Mouse (Mus musculus) embryonic facial prominence, embryonic 12.5 days (tissue): ENCODE measurements around the gene Ehmt2. TPM values are rescaled to one million over a fixed set of nuclear protein-coding genes. Genes with fewer than 3 reads are reported as not detected.

Experiments used
- ATAC-seq: fragments of 200-750 bp; cut with Nextera tagmentation; 2 replicates; pipeline ENCODE4 v1.8.0; 2017; ENCODE audit not compliant: insufficient number of reproducible peaks, insufficient read depth, low FRiP score, low TSS enrichment
- H3K27ac ChIP-seq: fragments of 300-500 bp; sonication (generic); 2 replicates; pipeline ENCODE4 v1.5.1; 2016; ENCODE audit warnings: mild to moderate bottlenecking
- H3K27me3 ChIP-seq: fragments of 300-500 bp; sonication (generic); 2 replicates; pipeline ENCODE4 v1.6.1; 2016; ENCODE audit warnings: mild to moderate bottlenecking, moderate library complexity
- H3K36me3 ChIP-seq: fragments of 300-500 bp; sonication (generic); 2 replicates; pipeline ENCODE4 v1.6.1; 2016; ENCODE audit warnings: mild to moderate bottlenecking
- H3K4me1 ChIP-seq: fragments of 300-500 bp; sonication (generic); 2 replicates; pipeline ENCODE4 v1.6.1; 2016
- H3K4me2 ChIP-seq: fragments of 300-500 bp; sonication (generic); replicated peaks from 2 replicates; pipeline ENCODE4 v1.6.1; 2016; ENCODE audit warnings: mild to moderate bottlenecking, moderate library complexity
- H3K4me3 ChIP-seq: fragments of 300-500 bp; sonication (generic); 2 replicates; pipeline ENCODE4 v1.5.1; 2016; ENCODE audit warnings: mild to moderate bottlenecking
- H3K9ac ChIP-seq: fragments of 300-500 bp; sonication (generic); 2 replicates; pipeline ENCODE4 v1.6.1; 2016; ENCODE audit warnings: mild to moderate bottlenecking, moderate library complexity
- H3K9me3 ChIP-seq: fragments of 300-500 bp; sonication (generic); 2 replicates; pipeline ENCODE4 v1.6.1; 2016; ENCODE audit warnings: mild to moderate bottlenecking, moderate library complexity
- WGBS: fragments of 180-500 bp; shearing (Covaris S2); methylation state at CpG from one replicate; pipeline ENCODE4 v1.1.7; 2016; 5-methylcytosine and 5-hydroxymethylcytosine counted together
- polyA plus RNA-seq: library from polyadenylated mRNA; unstranded; fragments of >200 nt; fragmentation: Nextera tagmentation; extraction: Ambion mirVana; gene quantifications from 2 replicates; pipeline ENCODE4 v1.2.1, GENCODE M21; 2016

Gene Ehmt2
- polyA plus RNA-seq, 1 experiment from 2014 or later: 111 TPM

DNA sequence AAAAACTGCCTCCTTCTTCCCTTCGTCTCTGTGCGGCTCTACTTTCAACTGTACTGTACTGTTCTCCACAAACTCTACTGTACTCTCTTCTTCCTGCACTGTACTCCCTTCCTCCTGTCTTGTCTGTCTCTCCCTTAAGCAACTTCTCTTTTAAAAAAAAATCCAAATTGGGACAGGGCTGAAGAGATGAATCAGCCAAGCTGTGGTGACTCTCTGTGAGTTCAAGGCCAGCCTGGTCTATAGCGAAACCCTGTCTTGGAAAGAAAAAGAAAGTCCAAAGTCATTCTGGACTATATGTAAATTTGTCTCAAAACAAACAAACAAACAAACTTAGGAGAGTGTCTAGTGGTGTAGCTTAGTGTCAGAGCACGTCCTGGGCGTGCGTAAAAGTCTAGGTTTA is 23.9 kb upstream of the Ehmt2 start:
- ATAC-seq: no peak
- Histone ChIP-seq H3K4me1 (peaks cover 2% of the 10 kb centered on the region), H3K36me3 (no peaks in the 10 kb centered on the region), H3K9ac (no peak overlapping the region), H3K9me3 (no peaks in the 10 kb centered on the region), H3K27ac (no peak overlapping the region), H3K4me3 (no peak overlapping the region), H3K27me3 (no peaks in the 10 kb centered on the region; the same call in 1 of the 2 replicates), H3K4me2 (no peak overlapping the region)
- WGBS: 90% methylated on average over 6 of the region's 6 CpGs

- WGBS: 37% methylated on average over 11 of the region's 11 CpGs
- Histone ChIP-seq H3K36me3 (no peaks in the 10 kb centered on the region), H3K4me3 (no peak within 1 kb of the TSS), H3K27ac (0 out of 2 replicates have a peak within 1 kb of the TSS, but pooled peaks have one; percentile 50), H3K9ac (peak within 1 kb of the TSS; percentile 2; the same call in 1 of the 2 replicates), H3K27me3 (0 out of 2 replicates have a peak, but pooled peaks cover 4% of the 10 kb centered on the region), H3K4me2 (0 out of 2 replicates have a peak within 1 kb of the TSS, but pooled peaks have one; percentile 13), H3K9me3 (no peaks in the 10 kb centered on the region), H3K4me1 (peaks cover 20% of the 10 kb centered on the region)
- no peak; the same call in 1 of the 2 replicates for ATAC-seq
Observed at GRCm38 (mm10) chr17:34879336-34879879, 18.9 kb upstream of the Ehmt2 start, which contains the start of gene Zbtb12. Gene Zbtb12, plus strand, starts transcription at chr17:34879483.

DNA sequence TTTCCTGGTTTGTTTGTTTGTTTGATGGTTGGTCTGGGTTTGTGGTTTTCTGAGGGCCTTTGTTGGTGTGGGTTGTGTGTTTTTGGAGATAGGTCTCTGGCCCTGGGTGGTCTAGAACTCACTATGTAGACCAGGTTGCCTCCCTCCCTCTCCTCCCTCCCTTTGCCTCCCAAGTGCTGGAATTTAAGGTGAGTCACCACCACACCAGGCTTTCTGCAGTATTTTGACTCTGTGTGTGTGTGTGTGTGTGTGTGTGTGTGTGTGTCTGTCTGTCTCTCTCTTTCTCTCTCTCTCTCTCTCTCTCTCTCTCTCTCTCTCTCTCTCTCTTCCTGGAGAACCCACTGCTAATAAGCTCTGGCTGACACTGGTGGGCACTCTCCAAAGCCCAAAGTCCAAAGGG is 17.1 kb upstream of the Ehmt2 start:
- H3K27ac ChIP-seq: no peak overlapping the region
- H3K9ac ChIP-seq: no peak overlapping the region
- no peak overlapping the region for H3K4me3 ChIP-seq
- 0 out of 2 replicates have a peak, but pooled peaks cover 4% of the 10 kb centered on the region for H3K27me3 ChIP-seq
- H3K36me3 ChIP-seq: no peaks in the 10 kb centered on the region
- no peak overlapping the region for H3K4me2 ChIP-seq
- peaks cover 20% of the 10 kb centered on the region for H3K4me1 ChIP-seq
- ATAC-seq: no peak
- H3K9me3 ChIP-seq: no peaks in the 10 kb centered on the region

DNA sequence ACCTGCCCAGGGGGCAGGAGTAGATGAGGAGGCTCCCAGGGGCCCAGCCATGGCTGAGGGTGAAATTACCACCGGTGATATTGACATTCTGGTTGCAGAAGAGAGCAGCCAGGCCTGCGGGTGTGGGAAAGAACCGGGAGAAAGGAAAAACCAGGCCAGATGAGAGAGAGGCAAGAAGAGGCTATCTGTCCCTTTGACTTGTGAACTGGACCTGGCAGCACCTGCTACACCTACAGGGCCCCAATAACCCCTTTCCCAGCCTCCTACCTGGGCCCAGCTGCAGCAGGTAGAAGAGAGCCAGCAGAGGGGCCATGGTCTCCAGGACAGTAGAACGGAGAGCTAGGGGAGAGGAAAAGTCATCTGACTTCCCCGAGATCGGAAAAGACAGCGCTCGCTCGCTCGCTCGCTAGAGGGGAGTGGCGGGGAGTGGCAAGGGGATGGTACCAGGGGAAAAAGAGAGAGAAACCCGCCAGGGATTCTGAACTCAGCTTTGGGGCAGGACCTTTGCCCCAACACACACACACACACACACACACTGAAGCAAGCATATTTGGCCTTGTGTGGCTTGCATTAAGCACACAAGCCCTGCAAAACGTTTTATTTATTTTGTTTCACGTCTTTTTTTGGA is 16.5 kb upstream of the Ehmt2 start, which contains the start of gene Gm20547:
Gene Gm20547 (minus strand): TSS at position 360 of the 628 bp plus-strand sequence.
- no peaks in the 10 kb centered on the region for H3K36me3 ChIP-seq
- WGBS: 6% methylated on average over 15 of the region's 15 CpGs
- H3K4me3 ChIP-seq: no peak within 1 kb of the TSS
- no peak for ATAC-seq
- no peak within 1 kb of the TSS for H3K4me2 ChIP-seq
- H3K9ac ChIP-seq: no peak within 1 kb of the TSS
- H3K27ac ChIP-seq: no peak within 1 kb of the TSS
- H3K27me3 ChIP-seq: 0 out of 2 replicates have a peak, but pooled peaks cover 4% of the 10 kb centered on the region
- H3K9me3 ChIP-seq: no peaks in the 10 kb centered on the region
- peaks cover 20% of the 10 kb centered on the region for H3K4me1 ChIP-seq

DNA sequence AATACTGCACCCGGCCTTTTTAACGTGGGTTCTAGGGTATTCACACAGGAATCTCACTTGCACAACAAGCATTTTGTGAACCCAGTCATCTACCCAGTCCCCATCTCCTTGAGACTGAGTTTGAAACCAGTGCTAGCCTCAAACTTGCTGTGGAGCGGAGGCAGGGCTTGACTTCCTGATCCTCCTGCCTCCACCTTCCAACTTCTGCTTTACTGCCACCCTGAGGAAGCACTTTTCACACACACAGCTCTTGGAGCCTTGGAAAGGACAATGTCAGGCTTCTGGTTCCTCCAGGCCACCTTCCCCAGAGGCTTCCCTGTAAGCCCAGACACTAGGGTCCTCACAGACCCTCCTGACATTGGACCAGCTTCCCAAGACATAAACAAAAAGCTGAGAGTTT is 14.9 kb upstream of the Ehmt2 start:
- H3K4me2 ChIP-seq: no peak overlapping the region
- WGBS: 70% methylated on average over 3 of the region's 3 CpGs
- no peak for ATAC-seq
- H3K4me1 ChIP-seq: peaks cover 20% of the 10 kb centered on the region
- H3K4me3 ChIP-seq: no peak overlapping the region
- 0 out of 2 replicates have a peak, but pooled peaks cover 4% of the 10 kb centered on the region for H3K27me3 ChIP-seq
- no peaks in the 10 kb centered on the region for H3K36me3 ChIP-seq
- H3K27ac ChIP-seq: no peak overlapping the region
- no peak overlapping the region for H3K9ac ChIP-seq
- no peaks in the 10 kb centered on the region for H3K9me3 ChIP-seq

DNA sequence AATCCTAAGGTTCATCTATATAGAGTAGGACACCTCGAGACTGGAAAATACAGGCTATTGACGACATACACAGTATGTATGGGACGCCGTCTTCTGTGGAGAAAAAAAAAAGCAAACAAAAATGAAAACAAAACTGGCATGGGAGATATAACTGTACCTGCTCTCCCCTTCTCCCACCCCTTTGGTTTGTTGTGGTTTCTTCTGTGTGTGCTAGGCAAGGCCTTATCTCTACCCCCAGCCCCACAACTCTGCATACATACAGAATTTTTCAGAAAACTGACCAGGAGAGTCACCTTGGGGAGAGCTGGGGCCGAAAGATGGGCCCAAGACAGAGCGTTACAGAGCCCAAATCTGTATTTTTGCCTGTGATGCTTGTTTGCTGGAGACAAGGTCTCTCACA is 13.6 kb upstream of the Ehmt2 start:
- ATAC-seq: no peak
- no peak overlapping the region for H3K9ac ChIP-seq
- no peak overlapping the region for H3K27ac ChIP-seq
- H3K4me2 ChIP-seq: no peak overlapping the region
- no peak overlapping the region for H3K4me3 ChIP-seq
- H3K36me3 ChIP-seq: no peaks in the 10 kb centered on the region
- WGBS: 87% methylated on average over 6 of the region's 6 CpGs
- H3K9me3 ChIP-seq: no peaks in the 10 kb centered on the region
- peaks cover 14% of the 10 kb centered on the region; the same call in 1 of the 2 replicates for H3K4me1 ChIP-seq
- 0 out of 2 replicates have a peak, but pooled peaks cover 2% of the 10 kb centered on the region for H3K27me3 ChIP-seq

- Histone ChIP-seq H3K4me1 (peaks cover 11% of the 10 kb centered on the region; the same call in 1 of the 2 replicates), H3K9me3 (no peaks in the 10 kb centered on the region), H3K36me3 (no peaks in the 10 kb centered on the region), H3K9ac (no peak overlapping the region), H3K27me3 (no peaks in the 10 kb centered on the region), H3K4me2 (no peak overlapping the region), H3K27ac (no peak overlapping the region), H3K4me3 (no peak overlapping the region)
- no peak for ATAC-seq
- WGBS: 72% methylated on average over 3 of the region's 3 CpGs
Observed at GRCm38 (mm10) chr17:34885615-34886014, 12.7 kb upstream of the Ehmt2 start.

DNA sequence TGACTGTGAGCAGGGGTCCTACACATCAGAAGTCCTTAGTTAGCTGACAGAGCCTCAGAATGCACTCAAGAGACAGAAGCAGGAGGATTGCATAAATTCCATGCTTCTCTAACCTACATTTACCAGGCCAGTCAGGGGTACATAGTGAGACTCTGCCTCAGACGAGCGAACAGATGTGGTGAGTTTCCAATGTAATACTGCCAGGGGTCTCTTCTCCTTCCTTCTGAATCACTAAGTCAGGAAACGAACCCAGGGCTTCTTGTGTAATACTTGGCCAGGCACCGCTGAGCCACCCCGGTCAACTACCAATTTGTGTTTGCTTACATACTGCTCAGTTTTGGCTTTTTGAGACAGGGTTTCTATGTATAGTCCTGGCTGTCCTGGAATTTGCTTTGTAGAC is 10.3 kb upstream of the Ehmt2 start:
- peaks cover 6% of the 10 kb centered on the region; the same call in 1 of the 2 replicates for H3K4me1 ChIP-seq
- no peak overlapping the region for H3K4me2 ChIP-seq
- no peaks in the 10 kb centered on the region for H3K36me3 ChIP-seq
- WGBS: 77% methylated on average over 5 of the region's 5 CpGs
- no peak overlapping the region for H3K4me3 ChIP-seq
- no peak overlapping the region for H3K27ac ChIP-seq
- no peaks in the 10 kb centered on the region for H3K9me3 ChIP-seq
- H3K9ac ChIP-seq: no peak overlapping the region
- no peak for ATAC-seq
- H3K27me3 ChIP-seq: no peaks in the 10 kb centered on the region

DNA sequence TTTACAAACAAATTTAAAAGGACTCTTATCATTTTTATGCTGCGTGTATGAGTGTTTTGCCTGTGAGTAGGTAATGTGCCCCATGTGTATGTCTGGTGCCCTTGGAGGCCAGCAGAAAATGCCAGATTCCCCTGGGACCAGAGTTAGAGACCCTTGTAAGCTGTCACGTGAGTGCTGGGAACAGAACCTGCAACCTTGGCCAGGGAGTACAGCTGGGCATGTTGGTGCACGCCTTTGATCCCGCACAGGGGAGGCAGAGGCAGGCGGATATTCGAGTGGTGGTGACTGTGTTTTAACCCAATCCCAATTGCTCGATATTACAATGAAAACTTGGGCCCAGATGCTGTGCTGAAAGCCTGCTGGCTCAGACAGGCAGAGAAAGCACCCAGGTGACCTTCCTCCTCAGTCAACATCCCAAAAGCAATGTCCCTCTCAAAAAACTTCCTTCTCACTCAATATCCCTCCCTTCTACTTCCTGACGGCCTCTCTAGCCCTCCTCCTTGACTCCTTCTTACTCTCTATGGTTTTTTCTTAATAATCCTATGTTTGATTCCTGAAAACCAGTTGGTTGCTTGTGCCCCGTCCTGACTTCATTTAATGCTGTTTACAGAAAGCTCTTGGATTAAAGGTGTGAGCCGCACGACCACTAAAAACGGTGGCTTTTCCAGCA is 8.1 kb upstream of the Ehmt2 start:
- Histone ChIP-seq H3K27me3 (no peaks in the 10 kb centered on the region), H3K4me2 (no peak overlapping the region), H3K9me3 (no peaks in the 10 kb centered on the region), H3K4me1 (peaks cover 6% of the 10 kb centered on the region), H3K36me3 (no peaks in the 10 kb centered on the region), H3K9ac (no peak overlapping the region), H3K4me3 (no peak overlapping the region), H3K27ac (no peak overlapping the region)
- no peak for ATAC-seq
- 84% methylated on average over 12 of the region's 12 CpGs for WGBS

- Histone ChIP-seq H3K27me3 (no peaks in the 10 kb centered on the region), H3K4me3 (no peak overlapping the region), H3K36me3 (peaks cover 7% of the 10 kb centered on the region), H3K4me2 (no peak overlapping the region), H3K4me1 (peaks cover 18% of the 10 kb centered on the region), H3K9ac (no peak overlapping the region), H3K9me3 (0 out of 2 replicates have a peak, but pooled peaks cover 4% of the 10 kb centered on the region), H3K27ac (no peak overlapping the region)
- WGBS: 95% methylated on average over 2 of the region's 2 CpGs
- no peak for ATAC-seq
Observed at GRCm38 (mm10) chr17:34891377-34891776, 6.9 kb upstream of the Ehmt2 start.

DNA sequence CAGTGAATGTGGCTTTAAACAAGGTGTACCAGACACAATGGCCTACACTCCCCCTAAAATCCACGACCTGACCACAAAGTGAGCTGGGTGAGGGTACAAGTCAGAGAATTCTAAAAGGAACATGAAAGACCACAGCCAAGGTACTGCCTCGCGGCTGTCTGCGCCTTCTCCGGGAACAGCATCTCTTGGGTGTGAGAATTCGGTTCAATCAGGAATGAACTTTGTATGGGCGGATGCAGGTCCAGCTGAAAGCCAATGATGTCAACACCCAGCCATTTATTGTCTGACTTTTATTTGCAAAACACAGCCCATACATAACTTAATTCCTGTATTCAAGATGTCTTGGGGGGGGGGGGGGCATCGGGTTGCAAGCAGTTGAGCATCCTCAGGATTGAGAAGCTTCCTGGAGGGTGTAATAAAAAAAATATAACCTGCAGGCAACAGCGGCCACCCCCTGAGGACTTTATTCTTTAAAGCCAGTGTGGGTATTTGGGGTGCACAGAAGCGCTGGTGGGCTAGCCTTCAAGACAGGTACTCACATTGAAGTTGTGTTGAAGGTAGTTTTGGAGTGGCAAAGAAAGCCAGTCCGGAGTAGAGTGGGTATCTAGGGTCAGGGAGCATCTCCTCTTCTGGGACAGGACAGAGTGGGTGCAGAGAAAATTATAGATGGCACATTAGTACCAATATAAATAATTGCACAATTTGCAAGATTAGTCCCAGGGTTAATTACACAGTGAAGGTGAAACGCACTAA is 5.0 kb upstream of the Ehmt2 start:
- Histone ChIP-seq H3K9ac (no peak overlapping the region), H3K27ac (0 out of 2 replicates have a peak overlapping the region, but pooled peaks have one; percentile 95), H3K4me2 (peak overlapping the region; percentile 97), H3K27me3 (no peaks in the 10 kb centered on the region), H3K36me3 (peaks cover 9% of the 10 kb centered on the region), H3K4me1 (peaks cover 29% of the 10 kb centered on the region), H3K4me3 (peak overlapping the region; percentile 83; the same call in 1 of the 2 replicates), H3K9me3 (0 out of 2 replicates have a peak, but pooled peaks cover 4% of the 10 kb centered on the region)
- WGBS: 76% methylated on average over 12 of the region's 12 CpGs
- no peak for ATAC-seq
